Mouse (Mus musculus): ENCODE results near the gene Oprl1.

Gene Oprl1

GRCm38 (mm10) chr2:181765251-181765650 lies 50.4 kb downstream of the Oprl1 start:
- DNase-seq (ENCODE audit: low spot score in 2 of 2), result no peak

- no peak for DNase-seq (ENCODE audit: low spot score in 2 of 2)
These were observed 52.1 kb downstream of the Oprl1 start for GRCm38 (mm10) chr2:181766672-181767557.

- no peak for DNase-seq (ENCODE audit: low spot score in 2 of 2)
These were observed 53.6 kb downstream of the Oprl1 start for GRCm38 (mm10) chr2:181768451-181768850.

- DNase-seq (ENCODE audit: low spot score in 2 of 2), result no peak
These were observed 54.6 kb downstream of the Oprl1 start for GRCm38 (mm10) chr2:181769397-181769796.

Data from frontal cortex, postnatal 25 days (tissue).